In the genomic region with DNA sequence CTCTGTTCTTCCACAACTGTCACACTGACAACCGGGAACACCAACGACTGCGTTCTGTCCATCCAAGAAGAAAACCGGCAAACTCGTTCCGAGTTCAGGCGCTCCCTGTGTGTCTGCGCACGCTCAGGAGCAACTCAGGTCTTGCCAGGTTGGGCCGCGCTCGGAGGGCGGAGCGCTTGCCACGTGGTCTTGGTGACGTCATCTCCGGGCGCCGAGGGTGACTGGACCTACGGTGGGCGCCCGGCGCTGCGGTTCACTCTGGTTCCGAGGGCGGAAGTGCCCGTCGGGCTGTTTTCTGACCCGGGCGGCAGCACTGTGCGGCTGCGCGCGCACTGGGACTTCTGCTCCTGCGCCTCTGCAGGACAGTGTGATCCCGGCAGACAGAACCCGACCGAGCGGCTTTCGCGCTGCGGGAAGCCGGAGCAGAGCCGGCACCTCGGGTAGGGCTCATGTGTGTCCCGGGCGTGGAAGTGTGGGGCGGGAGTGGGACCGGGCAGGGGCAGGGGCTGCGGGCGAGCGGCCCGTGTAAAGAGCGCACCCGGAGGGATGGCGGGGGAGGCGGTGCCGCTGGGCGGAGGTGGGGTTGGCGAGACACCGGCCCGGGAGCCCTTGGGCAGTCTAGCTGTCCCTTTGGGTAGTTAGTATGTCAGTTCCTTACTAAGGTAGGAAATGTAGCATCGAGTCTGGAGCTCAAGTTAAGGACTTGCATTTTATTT, we compare ENCODE assay signal across 8 mouse cellular contexts. TPM values are rescaled to one million over a fixed set of nuclear protein-coding genes. Genes with fewer than 3 reads are reported as not detected.
A peak's percentile ranks its signal among the peaks of the same experiment; 100 is the strongest.
DNase-seq lines count a peak whose midpoint lies in the region; ATAC-seq and TF ChIP-seq lines count a peak whose summit lies in the region.

Gene Atg5 (plus strand): TSS at position 214 of the 716 bp plus-strand sequence.

- peak within 1 kb of the TSS; percentile 92 for H3K4me3 ChIP-seq in embryonic facial prominence, embryonic 13.5 days
- peak within 1 kb of the TSS; percentile 83 for H3K4me3 ChIP-seq in kidney, adult 2 months (ENCODE audit: insufficient read depth, low read depth, low read length)
- H3K4me3 ChIP-seq in limb, embryonic 12.5 days (replicated peaks), result peak within 1 kb of the TSS; percentile 88
- H3K4me3 ChIP-seq in midbrain, embryonic 15.5 days, result peak within 1 kb of the TSS; percentile 93
- H3K4me3 ChIP-seq in spleen, adult 2 months (ENCODE audit: extremely low read depth, insufficient read depth, insufficient read length), result peak within 1 kb of the TSS; percentile 93

- no peaks in the 10 kb centered on the region for H3K27me3 ChIP-seq in embryonic facial prominence, embryonic 13.5 days
- no peaks in the 10 kb centered on the region for H3K27me3 ChIP-seq in kidney, adult 2 months (replicated peaks; ENCODE audit: control insufficient read depth, insufficient read depth, low read length)
- no peaks in the 10 kb centered on the region for H3K27me3 ChIP-seq in limb, embryonic 12.5 days
- H3K27me3 ChIP-seq in midbrain, embryonic 15.5 days (replicated peaks), result no peaks in the 10 kb centered on the region
- no peaks in the 10 kb centered on the region for H3K27me3 ChIP-seq in spleen, adult 2 months (ENCODE audit: control insufficient read depth, insufficient read depth, low read length)

- peak within 1 kb of the TSS; percentile 92 for H3K9ac ChIP-seq in embryonic facial prominence, embryonic 13.5 days
- peak within 1 kb of the TSS; percentile 89 for H3K9ac ChIP-seq in limb, embryonic 12.5 days (replicated peaks)
- peak within 1 kb of the TSS; percentile 87 for H3K9ac ChIP-seq in midbrain, embryonic 15.5 days

- H3K27ac ChIP-seq in embryonic facial prominence, embryonic 13.5 days, result peak within 1 kb of the TSS; percentile 92
- peak within 1 kb of the TSS; percentile 39 for H3K27ac ChIP-seq in kidney, adult 2 months (ENCODE audit: insufficient read depth, low read depth, low read length)
- peak within 1 kb of the TSS; percentile 95 for H3K27ac ChIP-seq in limb, embryonic 12.5 days
- H3K27ac ChIP-seq in midbrain, embryonic 15.5 days, result peak within 1 kb of the TSS; percentile 90
- H3K27ac ChIP-seq in spleen, adult 2 months (ENCODE audit: insufficient read depth, low read length), result peak within 1 kb of the TSS; percentile 84

- peak within 1 kb of the TSS; percentile 74 for H3K4me2 ChIP-seq in embryonic facial prominence, embryonic 13.5 days
- peak within 1 kb of the TSS; percentile 71 for H3K4me2 ChIP-seq in limb, embryonic 12.5 days
- H3K4me2 ChIP-seq in midbrain, embryonic 15.5 days, result peak within 1 kb of the TSS; percentile 64

- 0 out of 2 replicates have a peak, but pooled peaks have one; percentile 20 for TF ChIP-seq CTCF in kidney, adult 2 months (conservative IDR thresholded peaks at IDR 0.05; ENCODE audit: insufficient read depth, insufficient read length, low read depth, low read length)
- TF ChIP-seq CTCF in spleen, adult 2 months (IDR thresholded peaks at IDR 0.05; ENCODE audit: extremely low read depth, insufficient read depth, insufficient read length, insufficient replicate concordance), result peak; percentile 20; the same call in 1 of the 2 replicates

- H3K9me3 ChIP-seq in embryonic facial prominence, embryonic 13.5 days, result no peaks in the 10 kb centered on the region
- no peaks in the 10 kb centered on the region for H3K9me3 ChIP-seq in limb, embryonic 12.5 days
- H3K9me3 ChIP-seq in midbrain, embryonic 15.5 days, result no peaks in the 10 kb centered on the region

- peak; percentile 73 for TF ChIP-seq POLR2A in kidney, adult 2 months (IDR thresholded peaks at IDR 0.05; ENCODE audit: low read depth, low read length)
- peak; percentile 20; the same call in 1 of the 2 replicates for TF ChIP-seq POLR2A in spleen, adult 2 months (IDR thresholded peaks at IDR 0.05; ENCODE audit: low read depth, low read length)

- no peaks in the 10 kb centered on the region for H3K36me3 ChIP-seq in embryonic facial prominence, embryonic 13.5 days
- H3K36me3 ChIP-seq in kidney, adult 2 months (ENCODE audit: control insufficient read depth, insufficient read depth, low read length), result no peaks in the 10 kb centered on the region
- no peaks in the 10 kb centered on the region for H3K36me3 ChIP-seq in limb, embryonic 12.5 days
- no peaks in the 10 kb centered on the region for H3K36me3 ChIP-seq in midbrain, embryonic 15.5 days (replicated peaks)
- no peaks in the 10 kb centered on the region for H3K36me3 ChIP-seq in spleen, adult 2 months (ENCODE audit: control insufficient read depth, insufficient read depth, low read length)

- peak; percentile 97 for ATAC-seq in embryonic facial prominence, embryonic 13.5 days (ENCODE audit: insufficient number of reproducible peaks, insufficient read depth, low FRiP score, low TSS enrichment, low read depth)
- peak; percentile 97 for ATAC-seq in limb, embryonic 12.5 days (ENCODE audit: insufficient number of reproducible peaks, insufficient read depth, low FRiP score, low TSS enrichment, low read depth)
- peak; percentile 99 for ATAC-seq in midbrain, embryonic 15.5 days (replicated peaks)

- peaks cover 29% of the 10 kb centered on the region for H3K4me1 ChIP-seq in embryonic facial prominence, embryonic 13.5 days
- H3K4me1 ChIP-seq in kidney, adult 2 months (ENCODE audit: control insufficient read depth, insufficient read depth, low read length), result peaks cover 5% of the 10 kb centered on the region
- peaks cover 20% of the 10 kb centered on the region for H3K4me1 ChIP-seq in limb, embryonic 12.5 days (replicated peaks)
- peaks cover 22% of the 10 kb centered on the region for H3K4me1 ChIP-seq in midbrain, embryonic 15.5 days
- peaks cover 6% of the 10 kb centered on the region; the same call in 1 of the 2 replicates for H3K4me1 ChIP-seq in spleen, adult 2 months (ENCODE audit: control insufficient read depth, insufficient read depth, insufficient read length)

- DNase-seq in 3134 (ENCODE audit: extremely low read depth, insufficient read length, low spot score), result peak; percentile 99
- peak; percentile 99 to 100 for DNase-seq in adrenal gland, postnatal 36 days
- peak; percentile 99 for DNase-seq in heart, adult 18-20 months
- peak; percentile 99 for DNase-seq in kidney, adult 2 months
- peak; percentile 92 to 99 for DNase-seq in spleen, adult 2 months (ENCODE audit: low read depth in 1 of 2, low spot score in 2 of 2)

- whole genome bisulfite sequencing in embryonic facial prominence, embryonic 13.5 days, result under 1% methylated on average over 63 of the region's 63 CpGs
- under 1% methylated on average over 62 of the region's 63 CpGs for WGBS in kidney, adult 2 months
- WGBS in limb, embryonic 12.5 days, result under 1% methylated on average over 63 of the region's 63 CpGs
- WGBS in midbrain, embryonic 15.5 days, result under 1% methylated on average over 63 of the region's 63 CpGs
- WGBS in spleen, adult 2 months, result under 1% methylated on average over 63 of the region's 63 CpGs

RNA-seq across cellular contexts. Expression of gene Atg5, which starts in this region (rescaled TPM):
- 10 to 100 TPM; 31.4 to 46.4 TPM for total RNA-seq in adrenal gland, postnatal 36 days (2021)
- polyA plus RNA-seq in embryonic facial prominence, embryonic 13.5 days (2015; fragmentation: Nextera tagmentation; extraction: Ambion mirVana), result 59.2 and 59.3 TPM in 2 replicates
- 10 to 100 TPM; 16.3 to 16.7 TPM for total RNA-seq in heart, adult 18-20 months (2021)
- polyA plus RNA-seq in kidney, adult 2 months (2012; rRNA removed), result 11.6 and 13.5 TPM in 2 replicates
- polyA plus RNA-seq in limb, embryonic 12.5 days (2016; fragmentation: Nextera tagmentation; extraction: Ambion mirVana), result 48.5 and 49.1 TPM in 2 replicates
- polyA plus RNA-seq in midbrain, embryonic 15.5 days (2015; fragmentation: Nextera tagmentation; extraction: Ambion mirVana), result 44.9 and 45.7 TPM in 2 replicates
- 5.0 and 5.1 TPM in 2 replicates for polyA plus RNA-seq in spleen, adult 2 months (2012; rRNA removed)

Comparison
In these comparisons a context has a peak if more than half of its experiments do, and no peak if none do; other contexts are left out.
1. Peak in every context shown above with its lines: DNase-seq, ATAC-seq, H3K4me3 ChIP-seq and H3K27ac ChIP-seq.
2. H3K27ac ChIP-seq: peak in every context shown above with its lines; median percentile 95 in limb, embryonic 12.5 days; 92 in embryonic facial prominence, embryonic 13.5 days; 90 in midbrain, embryonic 15.5 days; 84 in spleen, adult 2 months; 39 in kidney, adult 2 months.